Mouse (Mus musculus): ENCODE measurements around the gene Anxa6.

Anxa6 gene

GRCm38 (mm10) chr11:55033040-55033660 is at the start of gene Anxa6:
TSS of gene Anxa6 (minus strand) at chr11:55033445.
- DNase-seq (ENCODE audit: low read depth, low spot score), result peak; percentile 68

- DNase-seq (ENCODE audit: low read depth, low spot score), result no peak
Measured at GRCm38 (mm10) chr11:55081206-55081605, 48.0 kb upstream of the Anxa6 start.

GRCm38 (mm10) chr11:55079180-55079579 is 45.9 kb upstream of the Anxa6 start:
- no peak for DNase-seq (ENCODE audit: low read depth, low spot score)

GRCm38 (mm10) chr11:55078502-55078901 is 45.3 kb upstream of the Anxa6 start:
- no peak for DNase-seq (ENCODE audit: low read depth, low spot score)

- DNase-seq (ENCODE audit: low read depth, low spot score), result peak; percentile 63
Measured at GRCm38 (mm10) chr11:55077331-55078231, 44.3 kb upstream of the Anxa6 start, which contains the start of gene Ccdc69. TSS of gene Ccdc69 (minus strand) at chr11:55078131.

GRCm38 (mm10) chr11:55076234-55076633 is 43.0 kb upstream of the Anxa6 start:
- DNase-seq (ENCODE audit: low read depth, low spot score), result no peak

GRCm38 (mm10) chr11:55075602-55076001 is 42.4 kb upstream of the Anxa6 start:
- no peak for DNase-seq (ENCODE audit: low read depth, low spot score)

GRCm38 (mm10) chr11:55073191-55073590 is 39.9 kb upstream of the Anxa6 start:
- no peak for DNase-seq (ENCODE audit: low read depth, low spot score)

GRCm38 (mm10) chr11:55072467-55072866 is 39.2 kb upstream of the Anxa6 start:
- DNase-seq (ENCODE audit: low read depth, low spot score), result no peak

- DNase-seq (ENCODE audit: low read depth, low spot score), result no peak
Measured at GRCm38 (mm10) chr11:55071344-55071743, 38.1 kb upstream of the Anxa6 start.

GRCm38 (mm10) chr11:55069023-55069422 is 35.8 kb upstream of the Anxa6 start:
- peak; percentile 39 for DNase-seq (ENCODE audit: low read depth, low spot score)

GRCm38 (mm10) chr11:55066921-55067320 is 33.7 kb upstream of the Anxa6 start:
- no peak for DNase-seq (ENCODE audit: low read depth, low spot score)

- no peak for DNase-seq (ENCODE audit: low read depth, low spot score)
Measured at GRCm38 (mm10) chr11:55062856-55063255, 29.6 kb upstream of the Anxa6 start.

- DNase-seq (ENCODE audit: low read depth, low spot score), result no peak
Measured at GRCm38 (mm10) chr11:55060802-55061201, 27.6 kb upstream of the Anxa6 start.

- no peak for DNase-seq (ENCODE audit: low read depth, low spot score)
Measured at GRCm38 (mm10) chr11:55057511-55057910, 24.3 kb upstream of the Anxa6 start.

GRCm38 (mm10) chr11:55050837-55051510 is 17.7 kb upstream of the Anxa6 start:
- no peak for DNase-seq (ENCODE audit: low read depth, low spot score)

- DNase-seq (ENCODE audit: low read depth, low spot score), result no peak
Measured at GRCm38 (mm10) chr11:55046600-55046999, 13.4 kb upstream of the Anxa6 start.

GRCm38 (mm10) chr11:55041348-55041747 is 8.1 kb upstream of the Anxa6 start:
- no peak for DNase-seq (ENCODE audit: low read depth, low spot score)

- peak; percentile 78 for DNase-seq (ENCODE audit: low read depth, low spot score)
Measured at GRCm38 (mm10) chr11:55039591-55039990, 6.3 kb upstream of the Anxa6 start.

- no peak for DNase-seq (ENCODE audit: low read depth, low spot score)
Measured at GRCm38 (mm10) chr11:55036601-55037000, 3.4 kb upstream of the Anxa6 start.

- no peak for DNase-seq (ENCODE audit: low read depth, low spot score)
Measured at GRCm38 (mm10) chr11:55032286-55032685, 959 bp downstream of the Anxa6 start.

- DNase-seq (ENCODE audit: low read depth, low spot score), result no peak
Measured at GRCm38 (mm10) chr11:55031991-55032280, 1.3 kb downstream of the Anxa6 start.
